Comparison of ENCODE assay signal across 18 mouse cellular contexts in the genomic region with DNA sequence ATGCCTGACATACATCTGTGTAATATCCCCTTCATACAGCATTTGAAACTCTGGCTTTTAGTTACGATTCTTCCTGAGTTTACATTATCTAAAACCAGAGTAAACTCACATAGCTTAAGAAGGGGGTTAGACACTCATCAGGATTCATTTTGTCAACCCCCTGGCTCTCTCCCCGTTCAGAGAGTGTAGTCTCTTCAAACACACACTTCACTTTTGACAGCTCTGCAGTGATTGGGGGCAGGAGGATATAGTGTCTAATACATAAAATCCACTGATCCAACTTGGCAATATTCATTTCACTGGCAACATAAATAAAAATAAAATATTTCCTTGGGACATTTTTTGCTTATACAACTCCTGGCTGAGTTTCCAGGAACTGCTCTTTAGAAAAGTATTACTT.
"Had no signal": no experiment of that assay in that cellular context is flagged by ENCODE, and none has a peak within 500 bp of the region (broad histone marks: within the 10 kb centered on the region; RNA-seq: fewer than 3 reads in every experiment).

No protein-coding gene starts in this region.

- H3K9ac ChIP-seq: liver, embryonic 13.5 days; neural tube, embryonic 12.5 days; neural tube, embryonic 15.5 days had no signal

- H3K4me3 ChIP-seq: layer of hippocampus, adult 2 months; left cerebral cortex, adult 2 months; liver, embryonic 13.5 days; megakaryocyte, embryonic 14.5 days; midbrain, embryonic 10.5 days; neural tube, embryonic 12.5 days; neural tube, embryonic 15.5 days had no signal

- H3K27ac ChIP-seq: kidney, postnatal 0 days; layer of hippocampus, adult 2 months; left cerebral cortex, adult 2 months; liver, embryonic 13.5 days; midbrain, embryonic 10.5 days; neural tube, embryonic 12.5 days; neural tube, embryonic 15.5 days had no signal

- H3K36me3 ChIP-seq: liver, embryonic 13.5 days; midbrain, embryonic 10.5 days; neural tube, embryonic 12.5 days; neural tube, embryonic 15.5 days had no signal

- DNase-seq: kidney, adult 2 months; kidney, postnatal 25 days; layer of hippocampus, postnatal 36 days; liver, embryonic 13.5 days; lung, adult 2 months; lung, postnatal 36 days; right cerebral cortex, adult 18-20 months; right cerebral cortex, postnatal 14 days; right cerebral cortex, postnatal 4 days; thymus, postnatal 36 days had no signal

- H3K9me3 ChIP-seq: liver, embryonic 13.5 days; megakaryocyte, embryonic 14.5 days; midbrain, embryonic 10.5 days; neural tube, embryonic 12.5 days; neural tube, embryonic 15.5 days had no signal

- ATAC-seq: lung, postnatal 0 days had no signal

- H3K4me2 ChIP-seq: liver, embryonic 13.5 days; neural tube, embryonic 12.5 days; neural tube, embryonic 15.5 days had no signal

- H3K4me1 ChIP-seq: liver, embryonic 13.5 days; megakaryocyte, embryonic 14.5 days; neural tube, embryonic 12.5 days; neural tube, embryonic 15.5 days had no signal

- H3K27me3 ChIP-seq: liver, embryonic 13.5 days; megakaryocyte, embryonic 14.5 days; neural tube, embryonic 12.5 days; neural tube, embryonic 15.5 days had no signal
